Mouse (Mus musculus) macrophage (primary cell): Measurements from ENCODE around the gene Gjc2. TPM values are rescaled to one million over a fixed set of nuclear protein-coding genes. Genes with fewer than 3 reads are reported as not detected.

Experiments
- H3K27ac ChIP-seq: fragments of 350-480 bp; formaldehyde crosslinking; 2 replicates; pipeline ENCODE4 v1.9.0; 2021
- H3K36me3 ChIP-seq: fragments of 350-480 bp; formaldehyde crosslinking; 2 replicates; pipeline ENCODE4 v1.9.0; 2021; ENCODE audit errors: inconsistent target
- H3K4me3 ChIP-seq: fragments of 350-480 bp; formaldehyde crosslinking; 2 replicates; pipeline ENCODE4 v1.9.0; 2021; ENCODE audit errors: inconsistent target
- H3K79me2 ChIP-seq: fragments of 350-480 bp; formaldehyde crosslinking; 2 replicates; pipeline ENCODE4 v1.9.0; 2021; ENCODE audit errors: inconsistent target
- WGBS: methylation state at CpG from one replicate; pipeline ENCODE4 v1.1.7; 2026; ENCODE audit warnings: inconsistent platforms; ENCODE audit not compliant: missing documents; 5-methylcytosine and 5-hydroxymethylcytosine counted together
- polyA plus RNA-seq: library from polyadenylated mRNA; stranded (reverse); fragments of 250-400 nt; gene quantifications from 3 replicates; pipeline ENCODE4 v1.2.4, GENCODE M21; 2018; ENCODE audit warnings: inconsistent platforms

Gjc2 gene
- polyA plus RNA-seq, 1 experiment from 2014 or later, result not detected

GRCm38 (mm10) chr11:59191231-59192058, 8.4 kb upstream of the Gjc2 start:
- Histone ChIP-seq H3K4me3 (peak overlapping the region; percentile 59), H3K79me2 (no peaks in the 10 kb centered on the region; the same call in 1 of the 2 replicates), H3K27ac (peak overlapping the region; percentile 41; the same call in 1 of the 2 replicates), H3K36me3 (no peaks in the 10 kb centered on the region)
- 1% methylated on average over 49 of the region's 59 CpGs for WGBS

GRCm38 (mm10) chr11:59187706-59188105, 4.7 kb upstream of the Gjc2 start:
- no peaks in the 10 kb centered on the region; the same call in 1 of the 2 replicates for H3K79me2 ChIP-seq
- no peak overlapping the region for H3K27ac ChIP-seq
- peaks cover 15% of the 10 kb centered on the region; the same call in 1 of the 2 replicates for H3K36me3 ChIP-seq
- no peak overlapping the region for H3K4me3 ChIP-seq
- 98% methylated on average over 4 of the region's 6 CpGs for WGBS

- H3K4me3 ChIP-seq, result no peak overlapping the region
- 87% methylated on average over 5 of the region's 5 CpGs for WGBS
These were observed 2.5 kb upstream of the Gjc2 start for GRCm38 (mm10) chr11:59185490-59185889.

GRCm38 (mm10) chr11:59183821-59184220, 808 bp upstream of the Gjc2 start:
- WGBS, result 54% methylated on average over 3 of the region's 3 CpGs
- no peak overlapping the region for H3K27ac ChIP-seq
- no peaks in the 10 kb centered on the region; the same call in 1 of the 2 replicates for H3K79me2 ChIP-seq
- no peak overlapping the region for H3K4me3 ChIP-seq
- H3K36me3 ChIP-seq, result peaks cover 15% of the 10 kb centered on the region; the same call in 1 of the 2 replicates

More at GRCm38 (mm10) chr11:59185490-59185889, 2.5 kb upstream of the Gjc2 start:
- H3K36me3 ChIP-seq, result peaks cover 15% of the 10 kb centered on the region; the same call in 1 of the 2 replicates
- H3K79me2 ChIP-seq, result no peaks in the 10 kb centered on the region; the same call in 1 of the 2 replicates
- H3K27ac ChIP-seq, result no peak overlapping the region

GRCm38 (mm10) chr11:59176921-59177320, 6.1 kb downstream of the Gjc2 start:
- Histone ChIP-seq H3K36me3 (no peaks in the 10 kb centered on the region), H3K27ac (no peak overlapping the region), H3K4me3 (no peak overlapping the region), H3K79me2 (no peaks in the 10 kb centered on the region)
- WGBS, result 15% methylated on average over 34 of the region's 34 CpGs

- WGBS, result 2% methylated on average over 41 of the region's 48 CpGs
These were observed 6.5 kb downstream of the Gjc2 start for GRCm38 (mm10) chr11:59176475-59176874.

GRCm38 (mm10) chr11:59174189-59174838, 8.7 kb downstream of the Gjc2 start:
- Histone ChIP-seq H3K36me3 (no peaks in the 10 kb centered on the region), H3K27ac (no peak overlapping the region), H3K79me2 (no peaks in the 10 kb centered on the region), H3K4me3 (no peak overlapping the region)
- 80% methylated on average over 6 of the region's 6 CpGs for WGBS

More at GRCm38 (mm10) chr11:59176475-59176874, 6.5 kb downstream of the Gjc2 start:
- Histone ChIP-seq H3K27ac (no peak overlapping the region), H3K4me3 (no peak overlapping the region), H3K79me2 (no peaks in the 10 kb centered on the region), H3K36me3 (no peaks in the 10 kb centered on the region)

- Histone ChIP-seq H3K4me3 (no peak overlapping the region), H3K36me3 (no peaks in the 10 kb centered on the region), H3K27ac (no peak overlapping the region), H3K79me2 (no peaks in the 10 kb centered on the region)
- WGBS, result 90% methylated on average over 4 of the region's 4 CpGs
These were observed 12.5 kb downstream of the Gjc2 start for GRCm38 (mm10) chr11:59170549-59170948.

- Histone ChIP-seq H3K36me3 (no peaks in the 10 kb centered on the region), H3K79me2 (no peaks in the 10 kb centered on the region), H3K4me3 (no peak overlapping the region), H3K27ac (no peak overlapping the region)
- WGBS, result 74% methylated on average over 3 of the region's 3 CpGs
These were observed 13.2 kb downstream of the Gjc2 start for GRCm38 (mm10) chr11:59169807-59170206.

- H3K4me3 ChIP-seq, result no peak overlapping the region
- no peaks in the 10 kb centered on the region; the same call in 1 of the 2 replicates for H3K79me2 ChIP-seq
- 84% methylated on average over 1 of the region's 2 CpGs for WGBS
- H3K27ac ChIP-seq, result 0 out of 2 replicates have a peak overlapping the region, but pooled peaks have one; percentile 5
- no peaks in the 10 kb centered on the region for H3K36me3 ChIP-seq
These were observed 17.3 kb downstream of the Gjc2 start for GRCm38 (mm10) chr11:59165616-59166241.

- Histone ChIP-seq H3K4me3 (peak overlapping the region; percentile 35; the same call in 1 of the 2 replicates), H3K27ac (peak overlapping the region; percentile 72), H3K79me2 (no peaks in the 10 kb centered on the region; the same call in 1 of the 2 replicates), H3K36me3 (no peaks in the 10 kb centered on the region)
- WGBS, result 86% methylated on average over 9 of the region's 9 CpGs
These were observed 18.6 kb downstream of the Gjc2 start for GRCm38 (mm10) chr11:59164384-59164783.

GRCm38 (mm10) chr11:59163255-59164236, 19.5 kb downstream of the Gjc2 start, which contains the start of gene Iba57:
Iba57 (minus strand) TSS chr11:59163739.
- Histone ChIP-seq H3K4me3 (peak within 1 kb of the TSS; percentile 55), H3K79me2 (no peaks in the 10 kb centered on the region; the same call in 1 of the 2 replicates), H3K36me3 (0 out of 2 replicates have a peak, but pooled peaks cover 3% of the 10 kb centered on the region), H3K27ac (peak within 1 kb of the TSS; percentile 72)
- WGBS, result 3% methylated on average over 68 of the region's 68 CpGs

- 55% methylated on average over 9 of the region's 9 CpGs for WGBS
- Histone ChIP-seq H3K27ac (peak overlapping the region; percentile 35), H3K79me2 (no peaks in the 10 kb centered on the region; the same call in 1 of the 2 replicates)
These were observed 20.4 kb downstream of the Gjc2 start for GRCm38 (mm10) chr11:59162443-59163254.

More at GRCm38 (mm10) chr11:59162443-59163254, 20.4 kb downstream of the Gjc2 start:
- peak overlapping the region; percentile 55 for H3K4me3 ChIP-seq
- 0 out of 2 replicates have a peak, but pooled peaks cover 6% of the 10 kb centered on the region for H3K36me3 ChIP-seq
